10 mouse cellular contexts compared by ENCODE assay signal in the genomic region with DNA sequence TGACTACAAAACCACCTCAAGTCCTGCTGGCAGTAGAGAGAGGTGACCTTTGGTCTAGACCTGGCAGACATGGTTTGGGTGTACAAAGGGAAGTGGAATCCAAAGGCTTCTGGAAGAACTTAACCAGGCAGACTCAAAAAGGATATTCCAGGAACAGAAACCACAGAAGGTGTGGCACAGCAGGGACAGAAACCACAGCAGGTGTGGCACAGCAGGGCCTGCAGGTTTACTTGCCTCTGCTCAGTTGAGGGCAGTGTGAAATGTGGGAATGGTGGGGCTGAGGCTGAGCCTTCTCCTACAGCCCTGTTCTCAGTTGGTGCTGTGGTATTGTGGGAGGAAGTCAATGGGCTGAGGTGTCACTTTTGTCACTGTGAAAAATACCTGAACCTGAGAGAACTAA. TPM values are rescaled to one million over a fixed set of nuclear protein-coding genes. Genes with fewer than 3 reads are reported as not detected.
DNase-seq lines count a peak whose midpoint lies in the region; ATAC-seq and TF ChIP-seq lines count a peak whose summit lies in the region.
"Had no signal": no experiment of that assay in that cellular context is flagged by ENCODE, and none has a peak within 500 bp of the region (broad histone marks: within the 10 kb centered on the region; RNA-seq: fewer than 3 reads in every experiment).

No protein-coding gene starts in this region.

- no peaks in the 10 kb centered on the region for H3K36me3 ChIP-seq in kidney, adult 2 months (ENCODE audit: control insufficient read depth, insufficient read depth, low read length)
- peaks cover 34% of the 10 kb centered on the region for H3K36me3 ChIP-seq in kidney, embryonic 15.5 days
- H3K36me3 ChIP-seq in ES-Bruce4 (ENCODE audit: control insufficient read depth, insufficient read depth, low read length, poor library complexity, severe bottlenecking) = peaks cover 8% of the 10 kb centered on the region

- peak overlapping the region; percentile 51 for H3K27ac ChIP-seq in kidney, adult 2 months (ENCODE audit: insufficient read depth, low read depth, low read length)
- no peak overlapping the region for H3K27ac ChIP-seq in kidney, embryonic 15.5 days
- H3K27ac ChIP-seq in ES-Bruce4 (ENCODE audit: insufficient read depth, low read length) = 0 out of 2 replicates have a peak overlapping the region, but pooled peaks have one; percentile 15

- peak; percentile 78 for DNase-seq in kidney, adult 2 months
- DNase-seq in cerebellum, adult 8-10 months = peak; percentile 19
- DNase-seq in kidney, postnatal 25 days = peak; percentile 47 to 60
- no peak for DNase-seq in heart, adult 8-10 months (ENCODE audit: low spot score)
- no peak for DNase-seq in Muller cell, postnatal 12 days (ENCODE audit: inconsistent ontology term)
- DNase-seq: adrenal gland, adult 2 months; liver, postnatal 0 days had no signal

- no peak overlapping the region for H3K4me3 ChIP-seq in kidney, adult 2 months (ENCODE audit: insufficient read depth, low read depth, low read length)
- H3K4me3 ChIP-seq in kidney, embryonic 15.5 days (replicated peaks) = no peak overlapping the region
- no peak overlapping the region for H3K4me3 ChIP-seq in ES-Bruce4 (ENCODE audit: low read depth, low read length)

- no peaks in the 10 kb centered on the region for H3K9me3 ChIP-seq in kidney, embryonic 15.5 days (replicated peaks)
- no peaks in the 10 kb centered on the region for H3K9me3 ChIP-seq in ES-Bruce4 (replicated peaks; ENCODE audit: control insufficient read depth, insufficient read depth, low read length, poor library complexity, severe bottlenecking)

- H3K4me2 ChIP-seq in kidney, embryonic 15.5 days = no peak overlapping the region

- no peak overlapping the region for H3K9ac ChIP-seq in kidney, embryonic 15.5 days
- H3K9ac ChIP-seq in ES-Bruce4 (ENCODE audit: low read depth, poor library complexity, severe bottlenecking) = no peak overlapping the region
- H3K9ac ChIP-seq: liver, postnatal 0 days had no signal

- TF ChIP-seq EP300 in ES-Bruce4 (IDR thresholded peaks at IDR 0.05; ENCODE audit: insufficient read depth, low read depth, low read length) = no peak

- TF ChIP-seq CTCF in kidney, adult 2 months (conservative IDR thresholded peaks at IDR 0.05; ENCODE audit: insufficient read depth, insufficient read length, low read depth, low read length) = no peak
- TF ChIP-seq CTCF in ES-Bruce4 (IDR thresholded peaks at IDR 0.05; ENCODE audit: low read depth, low read length) = no peak

- peaks cover 6% of the 10 kb centered on the region; the same call in 1 of the 2 replicates for H3K4me1 ChIP-seq in kidney, adult 2 months (ENCODE audit: control insufficient read depth, insufficient read depth, low read length)
- H3K4me1 ChIP-seq in kidney, embryonic 15.5 days = peaks cover 4% of the 10 kb centered on the region; the same call in 1 of the 2 replicates
- peaks cover 2% of the 10 kb centered on the region for H3K4me1 ChIP-seq in ES-Bruce4 (ENCODE audit: control insufficient read depth, insufficient read depth, low read length)

- no peak for ATAC-seq in kidney, embryonic 15.5 days (replicated peaks; ENCODE audit: low FRiP score)
- no peak for ATAC-seq in megakaryocyte-erythroid progenitor cell, adult 5-6 weeks (replicated peaks; ENCODE audit: low FRiP score, low TSS enrichment, poor library complexity, severe bottlenecking)
- ATAC-seq: liver, postnatal 0 days had no signal

- H3K27me3 ChIP-seq in kidney, adult 2 months (replicated peaks; ENCODE audit: control insufficient read depth, insufficient read depth, low read length) = no peaks in the 10 kb centered on the region
- no peaks in the 10 kb centered on the region for H3K27me3 ChIP-seq in kidney, embryonic 15.5 days
- H3K27me3 ChIP-seq in ES-Bruce4 (ENCODE audit: control insufficient read depth, insufficient read depth, low read length, poor library complexity, severe bottlenecking) = no peaks in the 10 kb centered on the region

- no peak for TF ChIP-seq POLR2A in kidney, adult 2 months (IDR thresholded peaks at IDR 0.05; ENCODE audit: low read depth, low read length)
- no peak for TF ChIP-seq POLR2A in ES-Bruce4 (IDR thresholded peaks at IDR 0.05; ENCODE audit: insufficient read depth, low read length)

RNA-seq across cellular contexts. Expression of a gene that starts 29.2 kb away (rescaled TPM):
- 49.7 and 52.0 TPM in 2 replicates for polyA plus RNA-seq in kidney, adult 2 months (2012; rRNA removed)
- 23.5 and 24.4 TPM in 2 replicates for polyA plus RNA-seq in kidney, embryonic 15.5 days (2015; fragmentation: Nextera tagmentation; extraction: Ambion mirVana)
- 12.7 and 13.6 TPM in 2 replicates for polyA plus RNA-seq in ES-Bruce4 (2011; ENCODE audit: insufficient read depth, insufficient read length, low read depth, missing spikeins)
- total RNA-seq in heart, adult 8-10 months (2022) = 10 to 100 TPM; 26.5 to 31.3 (median 29.1) TPM
- total RNA-seq in megakaryocyte-erythroid progenitor cell, adult 5-6 weeks (2014; fragmentation: Nextera tagmentation) = 6.9 and 9.7 TPM in 2 replicates
- 4.9 and 7.4 TPM in 2 replicates for total RNA-seq in megakaryocyte-erythroid progenitor cell, adult 5-6 weeks (2017)

RNA-seq across cellular contexts. Expression of a gene that starts 29.3 kb away (rescaled TPM):
- polyA plus RNA-seq in kidney, adult 2 months (2012; rRNA removed) = 35.2 and 40.1 TPM in 2 replicates
- polyA plus RNA-seq in kidney, embryonic 15.5 days (2015; fragmentation: Nextera tagmentation; extraction: Ambion mirVana) = 17.5 and 18.2 TPM in 2 replicates
- polyA plus RNA-seq in ES-Bruce4 (2011; ENCODE audit: insufficient read depth, insufficient read length, low read depth, missing spikeins) = 25.3 and 27.0 TPM in 2 replicates
- total RNA-seq in heart, adult 8-10 months (2022) = 10 to 100 TPM; 16.7 to 22.8 (median 20.2) TPM
- 39.9 and 41.6 TPM in 2 replicates for total RNA-seq in megakaryocyte-erythroid progenitor cell, adult 5-6 weeks (2014; fragmentation: Nextera tagmentation)
- total RNA-seq in megakaryocyte-erythroid progenitor cell, adult 5-6 weeks (2017) = 41.3 and 49.0 TPM in 2 replicates

RNA-seq across cellular contexts. Expression of a gene that starts 57.0 kb away (rescaled TPM):
- 6.3 and 6.6 TPM in 2 replicates for polyA plus RNA-seq in kidney, adult 2 months (2012; rRNA removed)
- polyA plus RNA-seq in kidney, embryonic 15.5 days (2015; fragmentation: Nextera tagmentation; extraction: Ambion mirVana) = 50.6 and 51.4 TPM in 2 replicates
- polyA plus RNA-seq in ES-Bruce4 (2011; ENCODE audit: insufficient read depth, insufficient read length, low read depth, missing spikeins) = 100 and 105 TPM in 2 replicates
- total RNA-seq in heart, adult 8-10 months (2022) = 10 to 100 TPM; 17.5 to 19.3 (median 17.8) TPM
- total RNA-seq in megakaryocyte-erythroid progenitor cell, adult 5-6 weeks (2014; fragmentation: Nextera tagmentation) = 80.0 and 80.7 TPM in 2 replicates
- 139 and 154 TPM in 2 replicates for total RNA-seq in megakaryocyte-erythroid progenitor cell, adult 5-6 weeks (2017)

RNA-seq across cellular contexts. Expression of a gene that starts 58.0 kb away (rescaled TPM):
- polyA plus RNA-seq in kidney, adult 2 months (2012; rRNA removed) = 27.5 and 31.0 TPM in 2 replicates
- 6.1 and 7.3 TPM in 2 replicates for polyA plus RNA-seq in kidney, embryonic 15.5 days (2015; fragmentation: Nextera tagmentation; extraction: Ambion mirVana)
- polyA plus RNA-seq in ES-Bruce4 (2011; ENCODE audit: insufficient read depth, insufficient read length, low read depth, missing spikeins) = 17.4 and 21.2 TPM in 2 replicates
- total RNA-seq in heart, adult 8-10 months (2022) = 1 to 10 TPM; 5.3 to 6.4 (median 5.8) TPM
- total RNA-seq in megakaryocyte-erythroid progenitor cell, adult 5-6 weeks (2014; fragmentation: Nextera tagmentation) = 8.3 and 10.3 TPM in 2 replicates
- total RNA-seq in megakaryocyte-erythroid progenitor cell, adult 5-6 weeks (2017) = 3.1 and 10.1 TPM in 2 replicates

Comparison
In these comparisons a context has a peak if more than half of its experiments do, and no peak if none do; other contexts are left out.
1. DNase-seq: peak in kidney, adult 2 months (single experiment), cerebellum, adult 8-10 months (single experiment) and kidney, postnatal 25 days (2 of 2); none in heart, adult 8-10 months (single experiment) and Muller cell, postnatal 12 days (single experiment).